Mouse (Mus musculus): ENCODE results near the gene Eea1.
"Not testable (repeated sequence)": the region's sequence is repeated elsewhere in the genome, so short reads cannot be mapped to it uniquely, and the experiment has no call there.

Eea1 gene

DNA sequence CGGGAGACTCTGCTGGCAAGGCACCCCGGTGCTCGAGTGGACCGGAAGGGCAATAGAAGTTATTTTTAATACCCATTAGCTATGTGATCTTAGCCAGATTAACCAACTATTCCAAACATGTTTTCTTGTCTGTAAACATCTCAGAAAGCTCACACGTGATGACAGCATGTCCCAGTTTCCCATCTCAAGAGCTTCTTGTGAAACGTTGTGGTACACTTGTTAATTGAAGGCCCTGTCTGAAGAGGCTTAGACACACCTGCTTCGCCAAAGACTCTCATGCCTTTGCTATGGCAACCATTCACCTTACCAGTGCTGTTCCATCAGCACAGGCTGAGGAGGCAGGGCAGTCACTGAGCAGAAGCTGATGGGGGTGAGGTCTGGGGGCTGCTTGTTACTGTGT lies 133.9 kb downstream of the Eea1 start:
- no peak for DNase-seq (ENCODE audit: low spot score)

DNA sequence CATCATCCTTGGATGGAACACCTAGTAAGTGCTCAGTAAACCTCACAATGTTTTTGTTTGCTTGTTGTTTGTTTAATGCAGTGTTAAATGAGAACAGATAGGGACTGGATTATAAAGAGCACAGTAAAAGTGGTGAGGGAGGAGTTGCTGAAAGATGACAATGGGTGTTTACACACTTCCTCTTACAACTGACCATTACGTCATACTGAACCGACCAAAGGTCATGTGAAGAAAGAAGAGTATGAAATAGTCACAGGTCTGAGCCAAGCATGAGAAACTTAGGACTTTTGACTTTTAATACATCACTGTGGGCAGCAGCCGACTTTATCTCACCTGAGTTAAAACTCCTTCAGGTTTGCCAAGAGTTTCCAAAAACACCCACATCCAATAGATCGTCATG lies 135.0 kb downstream of the Eea1 start:
- DNase-seq (ENCODE audit: low spot score), result no peak

DNA sequence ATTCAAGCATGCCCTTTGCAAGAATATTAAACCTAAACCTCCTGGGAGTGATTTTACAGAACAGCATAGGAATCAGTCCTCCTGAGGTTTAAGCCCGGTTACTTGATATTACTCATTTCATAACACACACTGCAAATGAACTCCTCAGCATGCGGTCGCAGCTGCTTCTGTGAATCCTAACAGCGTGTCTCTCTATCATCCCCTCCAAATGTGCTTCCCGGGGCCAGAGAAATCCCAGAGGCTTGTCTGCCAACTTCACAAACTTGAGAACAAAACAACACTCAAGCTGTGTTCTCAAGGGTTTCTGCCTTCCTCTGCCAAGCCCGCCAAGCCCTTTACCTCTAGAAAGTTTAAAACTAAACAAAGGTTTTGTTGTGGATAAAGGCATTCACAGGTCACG lies 135.4 kb downstream of the Eea1 start:
- peak; percentile 7 for DNase-seq (ENCODE audit: low spot score)

DNA sequence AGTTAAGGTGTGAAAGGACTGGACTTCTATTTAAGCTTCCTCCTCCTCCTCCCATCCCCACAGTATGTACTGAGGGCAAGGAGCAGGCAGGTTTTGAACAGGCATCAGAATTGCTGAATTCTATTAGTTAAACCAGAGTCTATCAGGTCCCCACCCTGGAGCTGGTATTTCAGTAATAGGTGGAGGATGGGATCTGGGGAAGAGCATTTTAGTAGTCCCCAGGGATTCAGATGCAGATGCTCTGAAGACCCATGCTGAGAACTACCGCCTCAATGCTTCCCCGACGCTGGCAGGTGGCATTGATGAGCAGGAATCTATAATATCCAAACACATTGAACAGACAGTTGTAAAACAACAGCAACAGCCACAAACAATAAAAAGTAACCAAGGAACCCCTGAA lies 136.0 kb downstream of the Eea1 start:
- DNase-seq (ENCODE audit: low spot score), result no peak

DNA sequence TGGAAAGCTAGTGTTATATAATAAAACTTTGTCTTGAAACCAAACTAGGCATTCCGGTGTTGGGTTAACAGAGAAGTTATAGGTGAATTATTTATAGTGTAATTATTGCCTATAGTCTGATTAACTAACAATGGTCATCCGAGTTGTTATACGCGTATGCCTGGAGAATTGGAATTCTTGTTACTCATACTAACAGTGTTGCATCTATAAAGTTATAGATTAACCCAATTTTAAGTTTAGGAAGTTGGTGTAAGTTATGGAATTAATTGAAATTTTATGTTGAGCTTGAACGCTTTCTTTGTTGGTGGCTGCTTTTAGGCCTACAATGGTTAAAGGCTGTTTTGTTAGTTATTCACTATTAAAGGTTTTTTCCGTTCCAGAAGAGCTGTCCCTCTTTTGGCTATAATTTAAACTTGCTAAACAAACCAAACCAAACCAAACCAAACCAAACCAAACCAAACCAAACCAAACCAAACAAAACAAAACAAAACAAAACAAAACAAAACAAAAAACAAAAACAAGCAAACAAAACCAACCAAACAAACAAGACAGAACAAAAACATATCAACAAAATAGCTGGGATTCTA lies 137.1 kb downstream of the Eea1 start:
- DNase-seq (ENCODE audit: low spot score), result not testable (repeated sequence)

DNA sequence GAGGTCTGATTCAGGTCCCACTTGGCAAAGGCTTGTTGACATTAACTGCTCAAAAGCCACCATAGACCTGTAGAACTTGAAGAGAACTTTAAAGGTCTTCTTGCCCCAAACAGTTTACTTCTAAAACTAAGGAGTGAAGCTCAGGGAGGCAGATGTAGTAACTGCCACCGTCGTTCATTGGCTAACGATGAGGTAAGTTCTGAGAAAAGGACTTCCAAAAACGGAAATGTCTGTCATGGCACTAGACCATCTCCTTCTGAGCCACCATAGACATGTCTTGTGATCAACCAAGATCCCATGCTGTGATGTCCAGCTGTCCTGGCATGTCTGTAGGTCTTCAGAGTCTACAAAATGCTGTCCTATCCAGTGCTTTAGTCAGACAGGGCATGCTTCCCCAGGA lies 139.4 kb downstream of the Eea1 start:
- no peak for DNase-seq (ENCODE audit: low spot score)

DNA sequence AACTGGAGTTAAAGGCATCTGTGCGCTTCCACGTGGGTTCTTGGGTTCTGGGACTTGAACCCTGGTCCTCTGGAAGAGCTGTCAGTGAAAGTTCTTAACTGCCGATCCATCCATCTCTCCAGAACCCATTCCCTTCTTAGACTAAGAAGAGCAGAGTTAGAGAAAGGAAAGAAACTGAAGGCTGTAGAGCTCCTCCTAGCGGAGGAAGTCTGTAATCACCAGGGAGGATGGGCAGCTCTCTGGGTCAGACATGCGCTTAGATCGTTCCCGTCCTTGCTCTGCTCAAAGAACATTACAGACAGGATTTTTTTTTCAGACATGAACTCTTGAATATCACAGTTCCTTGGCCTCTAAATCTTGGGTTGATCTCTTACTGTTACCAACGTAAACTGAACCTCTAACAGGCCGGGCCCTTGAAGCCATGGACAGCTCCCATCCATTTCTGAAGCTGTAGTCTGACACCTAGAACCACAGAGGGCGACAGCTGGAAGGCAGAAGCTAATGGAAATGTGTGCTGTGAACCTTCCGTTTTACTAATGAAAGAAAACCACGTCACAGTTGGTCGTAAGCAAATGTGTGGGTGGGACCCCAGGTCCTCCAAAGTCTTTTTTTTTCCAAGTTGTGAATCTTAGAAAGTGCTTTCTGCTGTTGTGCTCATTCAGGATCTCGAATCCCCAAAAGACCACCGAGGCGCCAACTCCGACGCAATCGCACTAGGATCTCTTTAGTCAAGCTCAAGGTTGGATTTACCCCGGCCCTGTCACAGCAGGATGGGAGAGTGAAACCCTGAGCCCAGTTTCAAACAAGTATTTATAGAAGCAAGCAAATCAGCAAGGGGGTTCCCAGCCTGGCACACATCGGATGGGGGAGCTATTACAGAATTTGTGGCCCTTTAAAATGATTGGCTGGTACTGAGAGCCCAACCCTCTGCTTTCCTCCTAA lies 140.3 kb downstream of the Eea1 start:
- peak; percentile 41 for DNase-seq (ENCODE audit: low spot score)

DNA sequence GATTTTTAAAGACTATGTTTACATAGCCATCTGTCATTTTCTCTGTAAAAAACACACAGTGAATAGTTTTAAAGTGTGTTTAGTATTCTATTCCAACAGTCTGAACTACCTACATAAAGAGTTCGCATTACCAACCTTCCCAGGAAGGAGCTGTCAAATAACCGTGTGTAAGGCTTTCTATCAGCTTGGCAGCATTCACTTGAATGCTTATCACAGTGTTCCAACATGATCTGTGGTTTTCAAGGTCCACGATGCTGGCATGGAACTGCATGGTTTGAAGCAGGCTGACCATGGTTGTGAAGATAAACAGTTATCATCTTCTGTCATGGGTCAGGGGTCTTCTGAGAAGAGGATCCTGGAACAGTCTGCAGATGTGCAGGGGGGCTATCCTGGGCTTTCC lies 141.8 kb downstream of the Eea1 start:
- DNase-seq (ENCODE audit: low spot score), result no peak

DNA sequence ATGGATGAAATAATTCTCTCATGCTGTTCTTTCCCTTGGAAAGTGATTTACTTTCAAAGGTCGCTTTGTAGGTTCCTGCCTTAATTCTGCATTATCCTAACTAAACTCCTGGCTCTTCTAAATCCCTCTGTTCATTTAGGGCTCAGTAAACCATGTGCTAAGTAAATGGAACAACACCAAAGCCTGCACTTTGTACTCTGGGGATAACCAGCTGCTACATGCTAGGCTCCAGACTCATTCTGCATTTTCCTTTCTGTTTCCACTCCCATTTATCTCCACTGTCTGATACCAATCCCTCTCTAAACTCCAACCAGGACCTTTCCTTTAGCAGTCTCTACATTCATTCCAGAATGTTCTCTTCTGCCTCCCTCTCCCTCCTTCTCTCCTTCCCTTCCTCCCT lies 149.3 kb downstream of the Eea1 start:
- no peak for DNase-seq (ENCODE audit: low spot score)

DNA sequence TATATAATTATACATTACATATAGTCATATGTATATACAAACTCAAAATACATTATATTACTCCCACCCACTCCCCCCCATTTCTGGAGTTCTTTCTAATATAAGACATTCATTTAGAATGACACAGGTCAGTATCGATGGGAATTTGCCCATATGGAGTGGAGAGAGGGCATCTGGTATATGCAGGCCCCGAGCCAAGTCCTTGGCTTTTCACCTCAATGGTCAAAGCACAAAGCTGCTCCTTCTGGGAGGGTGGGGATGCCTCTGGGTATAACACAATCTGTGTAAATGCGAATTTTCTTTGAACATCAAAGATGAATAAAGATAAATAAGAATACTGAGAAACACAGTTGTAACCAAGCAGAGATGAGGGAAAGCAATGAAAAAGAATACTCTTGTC lies 149.9 kb downstream of the Eea1 start:
- DNase-seq (ENCODE audit: low spot score), result no peak

DNA sequence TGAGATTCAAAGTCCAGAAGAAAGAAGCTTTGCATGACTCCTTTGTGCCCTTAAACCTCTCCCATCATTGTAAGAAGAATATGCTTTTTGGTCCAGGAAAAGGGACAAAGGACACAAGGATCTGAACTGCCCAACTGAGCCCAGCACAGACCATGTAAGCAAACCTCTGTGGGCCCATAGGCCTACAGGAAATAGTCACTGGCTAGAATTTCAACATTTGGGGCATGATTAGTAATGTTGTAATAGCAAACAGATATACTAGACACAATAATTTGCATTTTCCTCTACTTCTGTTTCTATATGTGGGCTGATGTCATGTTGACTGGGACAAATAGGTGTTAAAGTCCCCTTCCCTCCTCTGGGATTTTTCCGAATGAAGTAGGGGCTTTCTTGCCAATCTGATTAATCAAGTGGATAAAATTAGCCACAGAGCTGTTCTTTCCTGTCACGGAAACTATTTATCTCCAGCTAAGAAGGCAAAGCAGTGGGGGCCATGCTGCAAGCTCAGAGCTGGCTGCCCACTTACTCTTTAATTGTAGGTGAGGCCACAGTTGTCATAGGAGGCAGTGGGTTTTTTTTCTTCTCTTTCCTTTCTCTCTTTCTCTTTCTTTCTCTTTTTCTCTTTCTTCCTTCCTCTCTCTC lies 153.6 kb downstream of the Eea1 start:
- DNase-seq (ENCODE audit: low spot score), result no peak

DNA sequence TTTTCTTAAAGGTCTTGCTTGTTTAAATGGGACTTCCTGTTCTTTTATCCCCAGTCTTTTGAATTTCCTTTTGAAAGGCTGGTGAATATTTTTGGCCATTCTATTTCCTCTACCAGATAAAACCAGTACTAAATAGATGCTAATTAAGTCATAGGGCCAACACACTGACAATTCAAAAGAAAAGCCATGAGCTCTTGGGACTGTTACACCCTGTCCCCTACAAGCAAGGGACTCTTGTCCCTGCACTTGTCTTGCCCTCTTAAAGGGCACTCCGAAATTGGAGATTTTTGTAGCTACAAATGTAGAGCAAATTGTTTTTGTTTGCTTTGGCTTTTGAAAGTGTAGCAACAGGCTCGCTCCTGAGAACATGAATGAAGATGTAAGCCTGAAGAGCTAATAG lies 154.1 kb downstream of the Eea1 start:
- DNase-seq (ENCODE audit: low spot score), result no peak

Measured in embryo, embryonic 10 days (tissue).